Mouse (Mus musculus): ENCODE results near the gene Fasn. TPM values are rescaled to one million over a fixed set of nuclear protein-coding genes. Genes with fewer than 3 reads are reported as not detected.
"Not testable (repeated sequence)": the region's sequence is repeated elsewhere in the genome, so short reads cannot be mapped to it uniquely, and the experiment has no call there.

Fasn gene
- polyA plus RNA-seq, 1 experiment: 61.2 TPM

- TF ChIP-seq CTCF (IDR thresholded peaks at IDR 0.05; ENCODE audit: borderline replicate concordance, insufficient read depth, low read length) (no peak), POLR2A (IDR thresholded peaks at IDR 0.05; ENCODE audit: low read depth, low read length) (no peak)
- Histone ChIP-seq H3K4me1 (ENCODE audit: control insufficient read depth, insufficient read depth, low read length) (peaks cover 8% of the 10 kb centered on the region; the same call in 1 of the 2 replicates), H3K4me3 (ENCODE audit: insufficient read depth, low read length) (no peak overlapping the region), H3K27ac (ENCODE audit: insufficient read depth, low read length) (no peak overlapping the region)
Measured at GRCm38 (mm10) chr11:120804274-120804673, 20.1 kb downstream of the Fasn start.

DNA sequence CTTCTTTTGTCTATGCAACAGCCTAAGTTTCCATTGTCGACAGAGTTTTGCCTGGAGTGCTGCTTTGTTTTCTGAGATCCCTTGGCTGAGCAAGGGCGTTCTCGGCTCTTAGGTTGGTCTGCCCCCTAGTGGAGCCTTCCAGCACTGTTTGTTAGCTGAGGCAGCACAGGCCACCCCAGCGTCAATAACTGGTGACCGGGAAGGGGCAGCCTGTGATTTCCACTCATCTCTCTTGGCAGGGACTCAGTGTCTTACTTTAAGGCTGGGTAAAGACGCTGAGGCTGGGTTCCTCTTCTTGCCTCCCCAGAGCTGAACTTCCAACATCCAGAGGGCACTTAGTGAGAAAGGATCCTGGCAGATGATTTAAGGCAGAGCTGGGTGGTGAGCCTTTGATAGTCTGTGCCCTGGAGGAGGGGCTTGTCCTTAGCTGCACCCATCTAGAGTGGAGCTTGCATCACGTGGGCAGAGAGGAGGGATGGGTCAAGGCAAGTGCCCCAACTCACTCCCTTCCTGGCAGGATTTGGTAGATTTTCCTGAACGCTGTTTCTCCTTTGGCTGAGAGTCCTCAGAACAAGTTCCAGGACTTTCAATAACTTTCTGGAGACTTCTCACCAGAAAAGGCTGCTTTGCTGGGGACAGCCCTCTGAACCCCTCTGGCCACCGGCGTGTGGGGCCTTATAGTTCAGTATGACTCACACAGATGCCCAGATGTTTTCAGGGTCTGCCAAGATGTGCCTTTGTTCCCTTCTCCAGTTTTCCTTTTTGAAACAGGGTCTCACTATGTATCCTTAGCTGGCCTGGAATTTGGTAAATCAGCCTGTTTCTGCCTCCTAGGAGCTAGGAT, 24.1 kb downstream of the Fasn start:
- peak overlapping the region; percentile 42 for H3K27ac ChIP-seq (ENCODE audit: insufficient read depth, low read length)
- no peak overlapping the region for H3K4me3 ChIP-seq (ENCODE audit: insufficient read depth, low read length)
- H3K4me1 ChIP-seq (ENCODE audit: control insufficient read depth, insufficient read depth, low read length): peaks cover 8% of the 10 kb centered on the region; the same call in 1 of the 2 replicates
- TF ChIP-seq CTCF (IDR thresholded peaks at IDR 0.05; ENCODE audit: borderline replicate concordance, insufficient read depth, low read length): peak; percentile 65; the same call in 1 of the 2 replicates
- peak; percentile 66 for TF ChIP-seq POLR2A (IDR thresholded peaks at IDR 0.05; ENCODE audit: low read depth, low read length)

DNA sequence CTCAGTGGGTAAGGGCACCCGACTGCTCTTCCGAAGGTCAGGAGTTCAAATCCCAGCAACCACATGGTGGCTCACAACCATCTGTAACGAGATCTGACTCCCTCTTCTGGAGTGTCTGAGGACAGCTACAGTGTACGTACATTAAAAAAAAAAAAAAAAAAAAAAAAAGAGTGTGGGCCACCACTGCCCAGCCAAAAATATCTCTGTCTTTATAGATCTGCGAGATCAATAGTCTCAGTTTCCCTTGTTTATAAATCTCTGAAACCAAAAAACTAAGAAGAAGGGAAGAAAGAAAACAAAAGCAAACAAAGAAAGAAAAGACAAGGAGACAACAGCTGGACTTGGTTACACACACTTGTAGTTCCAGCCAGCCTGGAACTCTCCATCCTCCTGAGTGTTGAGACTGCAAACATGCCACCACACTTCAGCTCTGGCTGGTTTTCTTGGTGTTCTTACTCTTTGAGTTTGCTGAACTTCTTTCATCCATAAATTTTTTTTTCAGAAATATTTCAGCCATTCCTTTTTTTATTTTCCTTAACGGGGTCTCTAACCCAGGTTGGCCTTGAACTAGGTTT, 24.9 kb downstream of the Fasn start:
- Histone ChIP-seq H3K4me3 (ENCODE audit: insufficient read depth, low read length) (no peak overlapping the region), H3K4me1 (ENCODE audit: control insufficient read depth, insufficient read depth, low read length) (peaks cover 8% of the 10 kb centered on the region; the same call in 1 of the 2 replicates), H3K27ac (ENCODE audit: insufficient read depth, low read length) (no peak overlapping the region)
- no peak for TF ChIP-seq CTCF (IDR thresholded peaks at IDR 0.05; ENCODE audit: borderline replicate concordance, insufficient read depth, low read length)
- TF ChIP-seq POLR2A (IDR thresholded peaks at IDR 0.05; ENCODE audit: low read depth, low read length): no peak

GRCm38 (mm10) chr11:120798244-120798643, 26.1 kb downstream of the Fasn start:
- Histone ChIP-seq H3K27ac (ENCODE audit: insufficient read depth, low read length) (no peak overlapping the region), H3K4me3 (ENCODE audit: insufficient read depth, low read length) (no peak overlapping the region), H3K4me1 (ENCODE audit: control insufficient read depth, insufficient read depth, low read length) (peaks cover 8% of the 10 kb centered on the region; the same call in 1 of the 2 replicates)
- TF ChIP-seq CTCF (IDR thresholded peaks at IDR 0.05; ENCODE audit: borderline replicate concordance, insufficient read depth, low read length) (no peak), POLR2A (IDR thresholded peaks at IDR 0.05; ENCODE audit: low read depth, low read length) (no peak)

DNA sequence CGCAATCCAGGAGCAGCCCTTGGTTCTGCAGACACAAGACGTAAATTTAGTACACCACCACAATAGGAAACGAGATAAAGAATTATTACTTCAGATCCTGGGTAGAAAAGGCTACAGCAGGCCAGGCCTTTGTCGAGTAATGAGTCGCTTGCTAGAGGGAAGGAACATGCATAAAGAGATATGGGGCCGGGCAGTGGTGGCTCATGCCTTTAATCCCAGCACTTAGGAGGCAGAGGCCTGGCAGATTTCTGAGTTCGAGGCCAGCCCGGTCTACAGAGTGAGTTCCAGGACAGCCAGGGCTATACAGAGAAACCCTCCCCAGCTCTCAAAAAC, 27.8 kb downstream of the Fasn start:
- H3K4me3 ChIP-seq (ENCODE audit: insufficient read depth, low read length): no peak overlapping the region
- H3K4me1 ChIP-seq (ENCODE audit: control insufficient read depth, insufficient read depth, low read length): peaks cover 8% of the 10 kb centered on the region; the same call in 1 of the 2 replicates
- no peak overlapping the region for H3K27ac ChIP-seq (ENCODE audit: insufficient read depth, low read length)
- TF ChIP-seq CTCF (IDR thresholded peaks at IDR 0.05; ENCODE audit: borderline replicate concordance, insufficient read depth, low read length) (no peak), POLR2A (IDR thresholded peaks at IDR 0.05; ENCODE audit: low read depth, low read length) (no peak)

GRCm38 (mm10) chr11:120795756-120796613, 28.4 kb downstream of the Fasn start, which contains the start of gene Dus1l:
Gene Dus1l (minus strand): TSS chr11:120796403.
- peak within 1 kb of the TSS; percentile 88 for H3K4me3 ChIP-seq (ENCODE audit: insufficient read depth, low read length)
- TF ChIP-seq CTCF (IDR thresholded peaks at IDR 0.05; ENCODE audit: borderline replicate concordance, insufficient read depth, low read length) (no peak), POLR2A (IDR thresholded peaks at IDR 0.05; ENCODE audit: low read depth, low read length) (peak; percentile 69)
- H3K4me1 ChIP-seq (ENCODE audit: control insufficient read depth, insufficient read depth, low read length): peaks cover 8% of the 10 kb centered on the region; the same call in 1 of the 2 replicates
- no peak within 1 kb of the TSS for H3K27ac ChIP-seq (ENCODE audit: insufficient read depth, low read length)

- no peaks in the 10 kb centered on the region for H3K4me1 ChIP-seq (ENCODE audit: control insufficient read depth, insufficient read depth, low read length)
- no peak overlapping the region for H3K4me3 ChIP-seq (ENCODE audit: insufficient read depth, low read length)
Measured at GRCm38 (mm10) chr11:120792652-120793051, 31.7 kb downstream of the Fasn start.

GRCm38 (mm10) chr11:120789810-120790209, 34.5 kb downstream of the Fasn start:
- Histone ChIP-seq H3K4me3 (ENCODE audit: insufficient read depth, low read length) (no peak overlapping the region), H3K4me1 (ENCODE audit: control insufficient read depth, insufficient read depth, low read length) (peaks cover 3% of the 10 kb centered on the region; the same call in 1 of the 2 replicates), H3K27ac (ENCODE audit: insufficient read depth, low read length) (no peak overlapping the region)
- no peak for TF ChIP-seq POLR2A (IDR thresholded peaks at IDR 0.05; ENCODE audit: low read depth, low read length)
- TF ChIP-seq CTCF (IDR thresholded peaks at IDR 0.05; ENCODE audit: borderline replicate concordance, insufficient read depth, low read length): no peak

More at GRCm38 (mm10) chr11:120792652-120793051, 31.7 kb downstream of the Fasn start:
- H3K27ac ChIP-seq (ENCODE audit: insufficient read depth, low read length): no peak overlapping the region
- TF ChIP-seq POLR2A (IDR thresholded peaks at IDR 0.05; ENCODE audit: low read depth, low read length) (no peak), CTCF (IDR thresholded peaks at IDR 0.05; ENCODE audit: borderline replicate concordance, insufficient read depth, low read length) (no peak)

DNA sequence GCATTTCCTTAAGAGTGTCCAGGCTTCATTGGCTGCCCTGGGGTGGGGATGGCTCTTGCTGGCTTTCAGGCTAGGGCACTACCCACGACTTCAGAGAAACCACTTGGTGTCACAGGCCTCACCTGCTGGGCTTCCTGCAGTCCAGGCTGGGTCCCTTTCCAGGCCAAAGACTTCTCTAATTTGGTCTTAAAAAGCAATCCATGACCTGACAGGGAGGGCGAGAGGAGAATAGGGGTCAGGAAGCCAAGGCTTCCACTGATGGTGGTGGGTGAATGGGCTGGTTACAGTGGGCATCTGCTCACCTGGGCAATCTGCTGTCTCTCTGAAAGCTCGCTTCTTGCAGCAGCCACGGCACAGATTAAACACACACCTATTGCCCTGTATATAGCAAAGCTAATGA, 35.0 kb downstream of the Fasn start:
- Histone ChIP-seq H3K4me1 (ENCODE audit: control insufficient read depth, insufficient read depth, low read length) (peaks cover 3% of the 10 kb centered on the region; the same call in 1 of the 2 replicates), H3K4me3 (ENCODE audit: insufficient read depth, low read length) (no peak overlapping the region), H3K27ac (ENCODE audit: insufficient read depth, low read length) (no peak overlapping the region)
- no peak for TF ChIP-seq CTCF (IDR thresholded peaks at IDR 0.05; ENCODE audit: borderline replicate concordance, insufficient read depth, low read length)
- no peak for TF ChIP-seq POLR2A (IDR thresholded peaks at IDR 0.05; ENCODE audit: low read depth, low read length)

DNA sequence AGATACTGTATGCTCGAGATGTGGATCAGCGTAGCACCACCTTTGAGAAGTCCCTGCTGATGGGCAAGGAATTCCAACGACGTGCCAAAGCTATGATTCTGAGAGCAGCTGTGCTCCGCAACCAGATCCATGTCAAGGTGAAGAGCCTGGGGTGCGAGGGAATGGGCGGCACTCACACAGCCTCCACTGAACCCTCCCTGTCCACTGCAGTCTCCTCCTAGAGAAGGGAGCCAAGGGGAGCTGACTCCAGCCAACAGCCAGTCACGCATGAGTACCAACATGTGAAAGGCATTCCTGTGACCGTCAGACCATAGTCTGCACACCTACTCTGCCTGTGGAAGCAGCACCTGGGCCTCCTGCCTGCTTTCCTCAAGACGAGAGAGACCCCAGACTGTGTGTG, 35.9 kb downstream of the Fasn start:
- H3K4me1 ChIP-seq (ENCODE audit: control insufficient read depth, insufficient read depth, low read length); H3K4me3 ChIP-seq (ENCODE audit: insufficient read depth, low read length); H3K27ac ChIP-seq (ENCODE audit: insufficient read depth, low read length): not testable (repeated sequence)

Measured in embryonic fibroblast, embryonic 13.5 days (primary cell).